Mouse (Mus musculus) C2C12 (cell line): ENCODE results near the gene Map3k11.

ENCODE experiments used
- CEBPB ChIP-seq: IDR thresholded peaks from one replicate; pipeline ENCODE4 v1.6.1; 2011; ENCODE audit warnings: low read depth, mild to moderate bottlenecking, control low read depth, moderate library complexity
- CTCF ChIP-seq: IDR thresholded peaks from one replicate; pipeline ENCODE4 v1.5.1; 2011; ENCODE audit not compliant: control insufficient read depth, insufficient read depth, insufficient read length
- MYOG ChIP-seq: IDR thresholded peaks from one replicate; pipeline ENCODE4 v1.6.1; 2011; ENCODE audit not compliant: control insufficient read depth, insufficient read length; ENCODE audit errors: extremely low read depth
- USF1 ChIP-seq: IDR thresholded peaks from one replicate; pipeline ENCODE4 v1.6.1; 2011; ENCODE audit warnings: low read depth, mild to moderate bottlenecking, control low read depth, moderate library complexity

GRCm38 (mm10) chr19:5749476-5749875, 60.9 kb downstream of the Map3k11 start:
- TF ChIP-seq CTCF (no peak), USF1 (no peak), CEBPB (no peak), MYOG (no peak)
